ENCODE assay signal across 14 mouse cellular contexts in the genomic region with DNA sequence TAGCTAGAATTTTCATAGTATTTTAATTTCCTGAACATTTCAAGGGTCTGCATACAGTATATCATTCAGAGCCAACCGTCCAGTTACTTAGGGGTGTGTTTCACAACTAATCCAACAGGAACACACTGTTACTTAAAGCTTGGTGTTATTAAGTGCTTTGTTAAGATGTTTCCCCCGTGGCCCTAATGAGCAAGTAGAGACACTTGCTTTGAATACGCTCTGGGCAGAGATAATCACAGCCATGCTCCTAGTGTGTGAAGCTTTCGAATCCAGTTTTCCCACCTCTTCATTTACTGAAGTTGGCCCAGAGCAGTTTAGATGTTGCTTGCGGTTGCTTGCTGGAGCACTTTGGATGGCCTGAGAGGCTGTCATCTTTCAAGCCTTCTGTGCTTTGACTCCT.
A peak's percentile ranks its signal among the peaks of the same experiment; 100 is the strongest.
DNase-seq lines count a peak whose midpoint lies in the region.
"Had no signal": no experiment of that assay in that cellular context is flagged by ENCODE, and none has a peak within 500 bp of the region (broad histone marks: within the 10 kb centered on the region; RNA-seq: fewer than 3 reads in every experiment).

No protein-coding gene starts in this region.

- intact Hi-C loops in heart, postnatal 14 days (cut with DNase I), result no loop called here

- peak; percentile 76 for DNase-seq in fat pad, adult 2 months (ENCODE audit: extremely low read depth, low read depth, low spot score)
- peak; percentile 64 for DNase-seq in gonadal fat pad, adult 2 months (ENCODE audit: low read depth)
- DNase-seq in kidney, postnatal 36 days, result no peak
- DNase-seq in heart, postnatal 14 days, result no peak
- DNase-seq: adrenal gland, adult 2 months; adrenal gland, adult 8-10 months; adrenal gland, postnatal 10 days; adrenal gland, postnatal 14 days; adrenal gland, postnatal 25 days; adrenal gland, postnatal 36 days; B cell, adult 2 months; cerebellum, adult 11 months; cerebellum, adult 11-12 months; cerebellum, adult 18-20 months had no signal

Comparison
In these comparisons a context has a peak if more than half of its experiments do, and no peak if none do; other contexts are left out.
1. DNase-seq: peak in fat pad, adult 2 months (single experiment) and gonadal fat pad, adult 2 months (single experiment); none in kidney, postnatal 36 days (0 of 2) and heart, postnatal 14 days (0 of 2).